Mouse (Mus musculus) lung, adult 10 weeks (tissue): ENCODE results near the gene Ffar1. TPM values are rescaled to one million over a fixed set of nuclear protein-coding genes. Genes with fewer than 3 reads are reported as not detected.

ENCODE experiments used
- polyA plus RNA-seq: library from polyadenylated mRNA; stranded (reverse); fragments of 350-450 nt; fragmentation: Illumina TruSeq; extraction: RNeasy Lipid Tissue Mini Kit (QIAGEN cat#74804); gene quantifications from one replicate; pipeline ENCODE4 v1.2.3, GENCODE M21; 2014; ENCODE audit warnings: low read depth, low replicate concordance; ENCODE audit not compliant: insufficient read depth

Gene Ffar1
- polyA plus RNA-seq: 0.51 TPM

DNA sequence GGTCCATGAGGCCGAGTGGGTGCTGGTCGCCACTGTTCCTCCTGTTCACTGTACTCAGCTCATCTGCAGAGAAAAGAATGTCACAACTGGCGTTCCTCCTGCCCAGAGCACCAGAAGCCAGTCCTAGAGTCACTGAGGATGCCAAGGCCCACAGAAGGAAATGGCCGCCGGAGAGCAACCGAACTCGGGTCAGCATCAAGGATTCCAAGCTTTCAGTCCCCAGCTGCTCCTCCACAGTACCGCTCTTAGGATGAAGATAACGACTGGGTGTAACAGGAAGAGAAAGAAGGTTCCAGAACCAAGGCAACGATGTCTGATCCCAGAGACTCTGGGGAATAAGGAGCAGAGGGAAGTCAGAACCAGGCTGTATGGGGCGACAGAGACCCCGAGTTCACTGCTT, at the start of gene Ffar1:
TSS of gene Ffar1 (minus strand) at position 101 of the 400 bp plus-strand sequence.

DNA sequence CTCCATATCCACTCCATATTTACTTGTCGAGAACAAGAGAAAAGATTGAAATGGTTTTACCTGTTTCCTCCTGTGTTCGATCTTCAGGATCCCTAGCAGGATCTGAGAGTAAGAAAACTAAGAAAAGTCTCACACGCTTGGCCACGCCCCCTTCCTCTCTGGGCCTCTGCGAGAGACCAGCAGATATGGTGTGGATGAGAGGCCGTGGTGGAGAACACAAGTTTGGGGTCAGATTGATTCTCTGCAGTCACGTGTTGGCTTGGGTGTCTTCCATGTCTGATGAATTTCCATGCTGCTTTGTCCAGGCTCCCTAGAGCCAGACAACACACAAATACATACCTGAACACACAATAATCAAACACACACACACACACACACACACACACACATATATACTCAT, 18.8 kb upstream of the Ffar1 start, which contains the start of gene Cd22:
TSS of gene Cd22 (minus strand) at position 167 of the 400 bp plus-strand sequence.

DNA sequence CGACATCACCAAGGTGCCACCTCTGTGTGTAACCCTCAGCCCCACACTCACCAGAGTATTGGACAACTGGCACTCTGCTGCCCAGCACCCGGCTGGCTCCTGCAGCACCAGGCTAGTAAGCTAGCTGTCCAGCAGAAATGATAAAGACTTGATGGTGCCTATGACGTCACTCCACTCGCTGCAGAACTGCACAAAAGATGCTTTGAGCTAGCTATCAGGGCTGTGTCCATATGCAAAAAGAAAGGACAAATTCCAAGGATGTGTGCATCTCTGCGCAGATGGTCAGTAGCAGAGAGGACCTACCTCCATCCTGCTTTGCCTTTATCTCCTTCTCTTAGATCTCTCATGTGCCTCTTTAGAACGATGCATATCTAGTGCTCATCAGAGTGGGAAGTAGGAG, 5.3 kb downstream of the Ffar1 start, which contains the start of gene Ffar3:
TSS of gene Ffar3 (minus strand) at position 101 of the 400 bp plus-strand sequence.

DNA sequence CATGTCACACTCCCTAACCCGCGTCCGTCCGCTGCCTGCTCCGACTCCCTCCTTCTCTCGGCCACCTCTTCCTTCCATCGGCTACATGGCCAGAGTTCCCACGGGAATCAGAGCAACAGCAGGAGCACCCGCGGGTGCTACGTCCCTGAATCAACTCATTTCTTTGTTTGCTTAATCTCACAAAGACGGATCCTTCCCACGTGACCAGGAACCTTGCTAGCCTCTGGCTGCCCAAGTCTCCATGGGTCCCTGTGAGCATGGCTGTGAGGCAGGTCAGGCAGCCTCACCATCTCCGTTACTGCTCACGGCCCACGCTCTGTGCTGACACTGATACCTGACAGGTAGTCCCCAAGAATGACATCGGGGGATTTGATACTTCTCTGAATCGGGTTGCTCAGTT, 37.7 kb downstream of the Ffar1 start, which contains the start of gene Ffar2:
TSS of gene Ffar2 (minus strand) at position 101 of the 400 bp plus-strand sequence.

Other genes starting within 250 kb of the Ffar1 start
- gene Upk1a, start 248.7 kb downstream of the Ffar1 start, polyA plus RNA-seq: 2.1 TPM
- 694 TPM for gene Cox6b1, start 235.4 kb downstream of the Ffar1 start, polyA plus RNA-seq
- not detected for gene Etv2, start 225.7 kb downstream of the Ffar1 start, polyA plus RNA-seq
- 62.6 TPM for gene Rbm42, start 211.2 kb downstream of the Ffar1 start, polyA plus RNA-seq
- 7.4 TPM for gene Haus5, start 196.6 kb downstream of the Ffar1 start, polyA plus RNA-seq
- not detected for gene Pmis2, start 190.0 kb downstream of the Ffar1 start, polyA plus RNA-seq
- not detected for gene 2200002J24Rik, start 162.6 kb downstream of the Ffar1 start, polyA plus RNA-seq
- not detected for gene Atp4a, start 149.4 kb downstream of the Ffar1 start, polyA plus RNA-seq
- 100 TPM for gene Tmem147, start 132.0 kb downstream of the Ffar1 start, polyA plus RNA-seq
- gene Gapdhs, start 117.9 kb downstream of the Ffar1 start, polyA plus RNA-seq: not detected
- gene Sbsn, start 110.1 kb downstream of the Ffar1 start, polyA plus RNA-seq: 17.0 TPM
- 66.8 TPM for gene Dmkn, start 97.8 kb downstream of the Ffar1 start, polyA plus RNA-seq
- gene Krtdap, start 73.7 kb downstream of the Ffar1 start, polyA plus RNA-seq: not detected
- gene Ffar2, start 37.8 kb downstream of the Ffar1 start, polyA plus RNA-seq: 1.6 TPM
- not detected for gene Ffar3, start 5.4 kb downstream of the Ffar1 start, polyA plus RNA-seq
- gene Cd22, start 18.8 kb upstream of the Ffar1 start, polyA plus RNA-seq: 9.9 TPM
- 1.6 TPM for gene Mag, start 53.3 kb upstream of the Ffar1 start, polyA plus RNA-seq
- gene Hamp2, start 63.1 kb upstream of the Ffar1 start, polyA plus RNA-seq: 0.86 TPM
- 32.5 TPM for gene Hamp, start 82.5 kb upstream of the Ffar1 start, polyA plus RNA-seq
- 69.5 TPM for gene Usf2, start 95.2 kb upstream of the Ffar1 start, polyA plus RNA-seq
- gene Lsr, start 111.9 kb upstream of the Ffar1 start, polyA plus RNA-seq: 37.2 TPM
- 5.7 TPM for gene Fam187b, start 112.2 kb upstream of the Ffar1 start, polyA plus RNA-seq
- gene Fxyd5, start 180.9 kb upstream of the Ffar1 start, polyA plus RNA-seq: 231 TPM
- 3.1 TPM for gene Fxyd7, start 189.9 kb upstream of the Ffar1 start, polyA plus RNA-seq
- 320 TPM for gene Fxyd1, start 195.6 kb upstream of the Ffar1 start, polyA plus RNA-seq
- 2.3 TPM for gene Lgi4, start 197.8 kb upstream of the Ffar1 start, polyA plus RNA-seq
- 50.6 TPM for gene Fxyd3, start 215.1 kb upstream of the Ffar1 start, polyA plus RNA-seq